Mouse (Mus musculus) urinary bladder, adult 2 months (tissue): ENCODE results near the gene Slc15a3. TPM values are rescaled to one million over a fixed set of nuclear protein-coding genes. Genes with fewer than 3 reads are reported as not detected.

Experiments
- DNase-seq: peaks from one replicate; pipeline ENCODE4 v3.0.0; 2022; ENCODE audit warnings: low spot score
- polyA plus RNA-seq: library from polyadenylated mRNA; depleted of rRNA; stranded (reverse); fragments of >200 nt; gene quantifications from 2 replicates; pipeline ENCODE4 v1.2.3, GENCODE M21; 2012

Slc15a3 gene
- polyA plus RNA-seq, 1 experiment: 0.99 TPM

DNA sequence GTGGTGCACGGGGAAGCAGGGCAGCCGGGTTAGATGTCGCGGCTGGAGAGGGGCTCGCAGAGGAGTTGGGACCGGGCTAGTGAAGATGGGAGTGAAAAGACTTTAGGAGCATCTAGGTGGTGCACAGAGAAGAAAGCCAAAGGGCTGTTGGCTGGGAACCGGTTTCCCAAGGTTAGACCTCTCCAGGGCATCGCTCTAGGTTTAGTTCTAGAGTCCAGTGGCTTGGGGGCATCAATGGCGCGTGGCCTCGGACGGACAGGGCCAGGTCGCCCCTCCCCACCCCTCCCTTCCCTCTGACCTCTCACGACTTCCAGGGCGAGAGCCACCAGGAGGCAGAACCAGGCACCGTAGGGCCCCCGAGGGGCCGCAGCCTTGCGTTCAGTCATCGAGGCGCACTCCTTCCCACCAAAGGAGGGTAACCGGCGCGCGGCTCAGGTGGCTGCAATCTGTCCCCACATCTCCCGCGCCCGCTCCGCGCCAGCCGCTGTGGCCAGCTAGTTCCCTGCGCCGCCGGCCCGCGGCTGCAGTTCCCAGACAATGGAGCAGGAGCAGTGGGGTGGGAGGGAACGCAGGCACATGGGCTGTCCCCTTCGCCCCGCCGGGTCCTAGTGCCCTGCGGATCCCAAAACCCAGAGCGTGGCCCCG, 29.8 kb downstream of the Slc15a3 start:
- peak; percentile 66 for DNase-seq

DNA sequence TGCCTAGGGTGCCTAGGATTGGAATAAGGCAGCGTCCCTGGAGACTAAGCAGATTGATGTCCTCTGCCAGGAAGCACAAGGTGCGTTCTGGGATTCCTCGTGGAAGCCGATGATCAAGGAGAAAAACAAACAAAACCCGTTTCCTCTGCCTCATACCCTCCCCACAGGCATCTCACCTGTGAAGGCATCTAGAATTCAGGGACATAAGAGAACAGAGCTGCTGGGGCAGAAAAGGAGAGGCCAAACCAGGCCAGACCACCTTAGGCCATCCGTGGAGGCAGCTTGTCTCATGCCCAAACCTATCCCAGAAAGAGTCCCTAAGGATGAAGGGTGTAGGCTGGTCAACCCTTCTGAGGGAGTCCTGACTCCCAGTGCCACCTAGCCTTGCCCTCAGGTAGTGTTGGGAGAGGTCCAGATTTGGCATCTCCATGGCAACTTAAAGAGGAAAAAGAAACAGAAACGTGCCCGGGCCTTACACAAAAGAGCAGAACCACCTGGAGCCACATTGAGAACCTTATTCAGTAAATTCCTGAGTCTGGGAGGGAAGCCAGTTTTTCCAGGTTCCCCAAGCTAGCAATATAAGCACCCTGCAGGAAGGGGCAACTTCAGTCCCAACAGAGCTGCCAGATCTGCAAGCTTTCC, 30.5 kb downstream of the Slc15a3 start, which contains the start of gene Tmem132a:
Gene Tmem132a, minus strand, starts transcription at position 55 of the 642 bp plus-strand sequence.
- DNase-seq: no peak

DNA sequence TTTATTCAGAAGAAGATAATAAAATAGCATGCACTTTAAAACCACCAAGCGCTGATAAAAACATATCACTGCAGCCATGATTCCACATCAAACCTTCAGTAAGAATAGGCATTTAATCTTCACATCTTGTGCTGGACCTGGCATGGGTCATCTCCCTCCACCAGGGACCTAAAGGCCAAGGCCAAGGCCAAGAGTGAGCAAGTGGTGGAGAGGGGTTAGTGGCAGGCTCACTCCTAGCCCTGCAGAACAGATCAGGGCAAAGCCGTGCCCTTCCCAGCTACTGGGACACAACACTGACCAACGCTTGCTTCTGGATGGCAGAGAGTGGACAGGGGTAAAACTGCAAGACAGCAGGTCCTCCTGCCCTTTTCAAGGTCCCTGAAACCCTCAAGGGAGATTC, 31.1 kb downstream of the Slc15a3 start:
- DNase-seq: no peak

DNA sequence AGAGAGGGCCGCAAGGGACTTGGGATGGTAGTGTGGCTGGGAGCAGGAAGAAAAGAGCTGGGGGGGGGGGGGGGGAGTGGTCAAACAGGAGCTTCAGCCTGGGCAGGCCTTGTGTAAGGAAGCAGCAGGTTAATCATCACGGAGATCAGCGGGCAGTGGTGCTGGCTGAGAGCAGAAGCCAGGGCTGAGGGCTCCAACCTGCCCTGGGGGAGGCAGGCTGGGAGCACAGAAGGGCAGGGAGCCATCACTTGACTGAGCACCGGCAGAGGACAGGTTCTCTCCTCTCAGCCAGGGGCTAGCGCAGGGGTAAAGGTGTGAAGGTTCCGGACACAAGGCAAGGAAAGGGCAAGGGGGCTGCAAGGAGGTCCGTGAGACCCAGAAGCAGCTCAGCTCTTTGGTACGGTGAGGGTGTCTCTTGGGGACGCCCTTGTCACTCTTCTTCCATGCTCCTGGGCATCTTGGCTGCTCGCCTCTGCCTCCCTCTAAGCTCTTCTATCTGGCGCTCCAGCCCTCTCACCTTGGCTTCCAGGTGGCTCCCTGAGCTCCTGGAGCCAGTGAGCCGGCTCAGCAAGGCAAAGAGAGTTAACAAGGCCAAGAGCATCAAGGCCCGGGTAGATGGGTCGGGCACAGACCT, 31.9 kb downstream of the Slc15a3 start:
- no peak for DNase-seq

DNA sequence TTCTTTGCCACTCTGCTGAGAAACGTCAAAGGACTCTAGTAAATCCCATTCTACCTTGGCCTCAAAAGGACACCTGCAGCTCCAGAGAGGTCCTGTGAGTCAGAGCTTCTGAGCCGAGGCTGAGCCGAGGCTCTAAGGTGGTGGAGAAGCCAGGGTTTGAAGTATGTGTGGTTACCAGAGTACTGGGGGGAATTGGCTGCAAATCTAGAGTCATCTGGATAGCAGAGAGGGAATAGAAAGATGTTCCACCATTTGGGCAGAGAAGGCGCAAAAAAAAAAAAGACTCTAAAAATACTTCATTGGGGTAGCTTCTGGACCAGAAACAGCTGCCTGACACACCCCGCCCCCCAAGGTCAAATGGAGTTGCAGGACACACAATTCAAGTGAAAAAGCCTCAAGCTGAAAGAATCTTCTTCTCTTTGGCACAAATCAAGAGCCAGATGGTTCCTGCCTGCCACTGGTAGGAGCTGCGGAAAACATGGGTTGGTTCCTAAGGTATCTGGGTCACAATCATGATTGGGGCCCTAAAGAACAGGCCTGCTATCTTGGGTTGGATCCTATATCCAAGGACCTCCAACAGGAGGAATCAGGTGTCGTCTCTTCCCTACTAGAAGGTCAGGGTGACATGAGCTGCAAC, 38.8 kb downstream of the Slc15a3 start:
- DNase-seq: no peak

DNA sequence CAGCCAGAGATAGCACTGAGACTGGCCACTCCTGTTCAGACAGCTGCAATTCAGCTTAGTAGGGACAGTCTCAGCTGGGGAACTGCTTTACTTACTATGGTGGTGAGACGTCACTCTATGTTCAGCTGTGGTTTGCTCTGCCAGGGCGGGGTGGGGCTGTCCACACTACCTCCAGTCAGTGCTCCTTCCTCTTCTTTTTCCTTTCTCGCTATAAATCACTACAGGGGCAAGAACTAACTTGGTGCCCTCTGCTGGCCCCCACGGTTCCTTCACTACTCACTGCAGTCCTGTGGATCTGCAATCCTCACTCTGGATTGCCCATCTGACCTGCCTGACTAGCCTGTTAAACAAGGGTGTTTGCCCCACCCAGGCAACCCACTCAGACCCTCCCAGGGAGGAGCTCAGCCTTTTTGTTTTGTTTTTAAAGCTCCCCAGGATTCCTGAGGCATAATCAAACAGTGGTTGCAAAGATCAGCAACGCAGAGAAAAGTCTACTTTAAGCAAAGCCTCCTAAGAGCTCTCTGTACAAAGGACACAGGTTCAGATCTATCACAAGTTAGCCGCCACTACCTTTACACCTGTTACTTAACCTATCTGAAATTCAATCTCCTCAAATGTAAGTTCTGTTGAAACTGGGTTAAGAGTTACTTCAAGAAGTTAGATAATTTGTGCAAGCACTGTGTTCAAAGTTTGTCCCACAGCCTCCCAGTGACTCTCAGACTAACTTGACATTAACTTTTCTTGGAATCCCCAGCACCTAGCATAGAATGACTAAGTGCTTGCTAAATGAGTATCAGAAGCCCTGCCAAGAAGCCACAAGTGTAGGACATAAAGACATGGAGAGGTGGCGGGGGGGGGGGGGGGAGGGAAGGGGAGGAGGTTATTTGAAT, 40.8 kb downstream of the Slc15a3 start:
- peak; percentile 46 for DNase-seq

DNA sequence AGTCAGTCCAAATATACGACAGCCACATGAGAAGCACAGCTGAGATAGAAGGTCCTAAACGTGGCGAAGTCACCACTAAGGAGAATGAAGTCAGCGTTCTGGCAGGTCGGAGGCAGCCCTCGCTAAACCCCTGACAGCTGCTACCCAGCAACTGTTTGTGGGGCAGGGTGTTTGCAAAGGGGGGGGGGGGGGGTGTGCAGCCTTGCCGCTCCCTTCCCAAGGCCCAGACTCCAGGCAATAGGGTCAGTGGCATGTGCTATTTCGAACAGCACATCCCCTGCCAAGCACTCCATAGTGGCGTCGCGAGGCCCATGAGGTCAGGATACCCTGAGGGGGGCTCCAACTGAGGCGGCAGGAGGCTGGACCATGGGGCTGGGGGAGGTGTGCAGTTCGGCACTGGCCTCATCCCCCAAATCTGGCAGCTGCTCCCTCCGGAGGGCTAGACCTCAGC, 41.5 kb downstream of the Slc15a3 start:
- peak; percentile 32 for DNase-seq

DNA sequence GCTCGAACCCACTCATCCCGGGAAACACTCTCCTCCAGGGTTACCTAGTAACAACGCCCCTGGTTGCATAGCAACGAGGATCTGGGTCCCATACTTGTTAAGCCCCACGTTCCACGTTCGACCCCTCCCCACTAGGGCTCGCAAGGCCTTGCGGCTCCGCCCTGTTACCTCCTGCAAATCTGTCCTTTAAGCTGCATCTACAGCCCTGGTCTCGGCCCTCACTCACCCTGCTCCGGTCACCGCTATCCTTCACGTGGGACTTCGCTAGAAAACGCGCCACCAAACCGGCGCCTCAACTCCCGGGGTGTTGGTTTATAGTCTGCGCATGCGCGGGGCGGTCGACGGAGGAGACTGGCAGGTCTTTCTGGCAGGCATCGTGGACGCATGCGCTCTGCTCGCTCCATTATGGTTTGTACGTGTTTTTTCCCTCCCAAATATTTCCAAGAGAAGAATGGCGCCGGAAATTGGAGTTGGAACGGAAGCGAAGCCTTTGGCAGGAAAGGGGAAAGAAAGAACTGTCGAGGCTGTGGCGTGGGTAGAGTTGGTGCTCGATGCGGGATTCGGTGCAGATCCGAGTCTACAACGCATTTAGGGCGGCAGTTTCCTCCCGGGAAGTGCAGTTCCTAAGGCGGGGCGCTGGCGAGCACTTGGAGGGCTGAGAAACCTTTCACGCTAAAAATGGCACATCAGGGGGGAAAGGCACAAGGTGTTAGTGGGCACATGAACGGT, 42.1 kb downstream of the Slc15a3 start, which contains the start of gene Tmem109:
Gene Tmem109, minus strand, starts transcription at position 576 of the 729 bp plus-strand sequence.
- DNase-seq: peak; percentile 80

DNA sequence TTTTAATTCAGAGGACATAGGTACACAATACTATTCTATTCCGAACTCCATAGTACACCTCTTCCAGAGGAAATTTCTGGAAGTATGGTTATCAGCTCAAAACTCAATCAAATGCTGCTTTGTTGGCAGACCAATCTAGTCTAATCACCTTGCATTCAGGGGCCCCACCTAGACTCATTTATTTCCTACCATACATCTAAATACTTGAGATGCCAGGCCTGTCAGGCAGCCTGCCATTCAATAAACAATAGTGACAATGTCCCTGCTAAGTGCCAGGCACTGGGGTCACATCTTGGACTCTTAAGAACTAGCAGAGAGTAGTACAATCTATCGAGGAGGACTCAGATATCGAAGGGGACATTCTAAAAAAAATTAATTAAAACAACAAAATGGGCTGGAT, 52.7 kb downstream of the Slc15a3 start:
- no peak for DNase-seq

DNA sequence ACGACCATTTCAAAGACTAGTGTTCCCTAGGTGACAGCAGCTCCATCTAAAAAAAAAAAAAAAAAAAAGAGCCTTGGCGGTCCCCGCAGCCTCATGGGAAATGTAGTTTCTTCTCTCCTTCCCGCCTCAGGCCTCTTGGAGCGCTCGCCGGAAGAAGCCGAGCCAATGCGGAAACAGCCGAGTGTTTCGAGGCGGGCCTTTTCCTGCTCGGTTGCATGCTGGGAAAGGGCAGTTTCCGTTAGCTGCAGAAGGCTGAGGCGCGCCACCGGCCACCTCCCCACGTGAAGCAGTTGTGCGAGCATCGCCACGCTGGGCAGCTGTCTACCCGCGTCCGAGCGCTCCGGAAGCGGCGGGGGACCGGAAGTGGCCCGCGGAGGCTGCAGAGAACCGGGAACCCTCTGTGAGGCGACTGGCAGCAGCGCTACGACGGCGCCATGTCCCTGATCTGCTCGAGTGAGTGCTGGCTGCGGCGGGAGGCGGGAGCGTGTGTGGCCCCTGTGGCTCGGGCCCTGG, 55.5 kb downstream of the Slc15a3 start, which contains the start of gene Prpf19:
Gene Prpf19, plus strand, starts transcription at position 216 of the 513 bp plus-strand sequence.
- peak; percentile 89 for DNase-seq

DNA sequence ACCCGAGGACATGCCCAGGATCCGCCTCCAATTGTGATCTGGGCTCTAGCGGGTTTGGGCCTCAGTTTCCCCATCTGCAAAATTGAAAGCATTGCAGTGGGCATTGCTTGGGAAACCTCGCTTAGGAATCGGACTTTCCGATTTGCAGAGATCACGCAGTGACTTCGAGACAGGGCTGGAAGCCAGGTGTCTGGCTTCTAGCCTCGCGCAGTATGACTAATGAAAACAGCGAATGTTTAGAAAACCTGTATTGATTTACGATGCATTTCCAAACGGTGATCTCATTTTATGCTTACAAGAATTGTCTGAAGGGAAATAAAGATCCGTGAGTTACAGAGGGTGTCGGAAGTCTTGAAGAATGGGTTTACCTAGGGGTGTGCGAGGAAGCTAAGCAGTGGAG, 56.2 kb downstream of the Slc15a3 start:
- DNase-seq: no peak

DNA sequence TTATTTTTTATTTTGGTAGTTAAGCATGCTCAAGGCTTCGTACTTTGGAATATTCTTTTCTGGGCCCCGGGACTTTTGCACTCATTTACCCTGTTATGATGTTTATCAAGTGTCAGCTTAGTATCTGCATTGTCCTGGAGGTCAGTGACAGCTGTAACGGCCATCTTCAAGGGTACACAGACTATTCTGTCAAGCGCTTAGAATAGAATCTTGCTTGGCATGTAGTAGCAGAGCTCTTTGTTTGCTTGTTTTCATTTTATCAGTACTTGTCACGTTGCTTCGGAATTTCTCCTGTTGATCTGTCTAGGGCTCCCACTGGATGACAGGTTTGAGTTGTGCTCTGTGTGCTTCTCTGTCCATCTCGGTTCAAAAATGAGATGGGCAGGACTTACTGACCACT, 57.3 kb downstream of the Slc15a3 start:
- DNase-seq: no peak

DNA sequence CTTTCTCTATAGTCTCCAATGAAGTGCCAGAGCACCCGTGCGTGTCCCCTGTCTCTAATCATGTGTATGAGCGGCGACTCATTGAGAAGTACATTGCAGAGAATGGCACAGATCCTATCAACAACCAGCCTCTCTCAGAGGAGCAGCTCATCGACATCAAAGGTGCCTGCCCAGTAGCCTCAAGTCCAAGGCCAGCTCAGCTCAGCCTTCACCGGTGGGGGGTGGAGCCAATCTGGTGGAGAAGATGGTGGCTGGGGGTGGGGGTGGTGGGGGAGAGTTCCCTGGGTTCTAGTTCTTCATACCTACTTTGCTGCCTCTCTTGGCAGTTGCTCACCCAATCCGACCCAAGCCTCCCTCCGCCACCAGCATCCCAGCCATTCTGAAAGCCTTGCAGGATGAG, 58.0 kb downstream of the Slc15a3 start:
- no peak for DNase-seq

DNA sequence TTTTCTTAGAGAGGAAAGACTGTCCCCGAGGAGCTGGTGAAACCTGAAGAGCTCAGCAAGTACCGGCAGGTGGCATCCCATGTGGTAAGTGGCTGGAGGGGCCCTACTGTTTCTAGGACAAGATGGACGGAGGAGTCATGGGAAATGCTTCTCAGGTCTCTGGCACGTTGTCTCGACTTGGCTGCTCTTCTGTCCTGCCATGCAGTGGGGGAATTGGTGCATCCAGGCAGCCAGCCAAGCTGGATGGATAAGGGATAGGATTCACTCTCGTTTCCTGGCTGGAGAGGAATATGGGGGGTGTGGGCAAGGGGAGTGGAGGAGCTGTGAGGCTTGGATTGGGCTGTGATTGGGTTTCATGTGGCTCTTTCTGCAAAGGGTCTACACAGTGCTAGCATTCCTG, 60.8 kb downstream of the Slc15a3 start:
- no peak for DNase-seq

DNA sequence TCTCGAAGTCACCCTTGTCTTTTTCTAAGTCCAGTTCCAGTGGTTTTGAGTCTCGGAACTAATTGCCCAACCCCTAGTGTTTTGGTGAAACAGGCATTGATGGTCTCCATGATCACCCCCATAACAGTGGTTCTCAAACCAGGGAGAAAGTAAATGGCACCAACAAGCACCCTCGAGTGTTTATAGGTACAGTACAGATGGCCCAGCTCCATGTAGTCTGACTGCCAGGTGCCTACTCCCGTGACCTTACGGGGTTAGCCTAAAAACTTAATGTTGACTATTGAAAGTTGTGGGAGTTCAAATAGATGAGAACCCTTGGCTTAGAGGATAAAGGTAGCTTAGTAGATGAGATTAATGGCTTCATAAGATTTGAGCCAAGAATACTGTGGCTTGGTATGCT, 61.5 kb downstream of the Slc15a3 start:
- no peak for DNase-seq

DNA sequence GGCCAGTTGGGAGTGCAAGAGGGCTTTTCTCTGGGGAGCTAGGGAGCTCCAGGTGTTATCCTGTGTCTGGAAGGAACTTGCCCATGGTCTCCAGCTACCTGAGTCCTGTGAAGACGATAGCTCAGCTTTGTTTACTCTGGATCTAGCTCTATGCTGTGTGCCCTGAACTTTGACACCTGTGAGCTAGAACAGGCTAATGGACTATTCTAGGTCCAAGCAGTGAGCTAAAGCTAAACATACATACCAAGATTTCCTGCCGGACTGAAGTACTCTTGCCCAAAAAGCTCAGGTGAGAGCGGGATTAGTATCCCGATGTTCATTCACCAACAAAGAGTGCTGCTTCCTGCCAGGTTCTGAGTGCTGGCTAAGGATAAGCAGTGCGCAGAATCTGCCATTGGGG, 65.0 kb downstream of the Slc15a3 start:
- DNase-seq: no peak

DNA sequence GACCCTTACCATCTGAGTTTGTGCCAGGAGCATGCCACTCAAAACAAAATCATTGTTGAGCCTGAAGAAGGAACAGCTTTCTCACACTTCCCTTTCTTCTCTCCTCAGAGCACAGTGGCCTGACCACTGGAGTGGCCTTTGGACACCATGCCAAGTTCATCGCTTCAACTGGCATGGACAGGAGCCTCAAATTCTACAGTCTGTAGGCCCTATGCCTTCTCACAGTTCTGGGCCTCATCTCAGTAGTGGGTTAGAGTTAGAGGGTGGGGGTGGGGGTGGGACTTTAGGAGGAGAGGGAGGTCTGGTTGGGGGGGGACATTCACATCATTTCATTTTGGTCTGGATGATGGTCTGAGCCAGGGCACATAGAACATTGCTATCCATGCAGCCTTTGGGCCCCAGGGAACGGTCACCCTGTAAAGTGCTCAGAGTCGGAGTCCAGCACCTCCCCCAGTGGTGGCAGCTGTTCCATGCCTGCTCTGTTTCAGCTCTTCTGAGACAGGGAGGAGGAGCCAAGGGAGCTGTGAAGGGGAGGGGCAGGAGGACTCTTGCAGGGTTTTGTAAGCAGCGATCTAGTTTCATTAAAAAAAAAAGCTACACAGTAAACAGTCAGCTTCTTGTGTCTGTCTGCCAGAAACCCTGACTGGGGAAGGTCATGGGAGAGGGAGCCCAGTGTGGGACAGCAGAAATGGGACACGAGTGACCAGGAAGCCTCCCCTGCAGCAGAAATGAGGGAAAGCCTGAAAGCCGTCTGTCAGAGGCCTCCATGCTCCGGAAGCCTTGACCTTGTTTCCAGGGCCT, 65.6 kb downstream of the Slc15a3 start:
- no peak for DNase-seq

DNA sequence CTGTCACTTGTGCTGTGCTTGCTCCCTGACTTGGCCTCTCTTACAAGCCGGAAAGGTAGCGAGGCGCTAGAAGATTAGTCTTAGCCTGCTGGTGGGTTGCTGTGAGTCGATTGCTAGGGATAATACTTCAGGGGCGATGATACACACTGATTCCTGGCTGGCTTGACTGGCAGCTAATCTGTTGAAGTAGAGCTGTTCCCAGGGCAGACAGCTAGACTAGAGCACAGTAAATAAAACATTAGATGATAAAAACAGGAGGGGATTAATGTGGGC, 66.1 kb downstream of the Slc15a3 start:
- DNase-seq: no peak

DNA sequence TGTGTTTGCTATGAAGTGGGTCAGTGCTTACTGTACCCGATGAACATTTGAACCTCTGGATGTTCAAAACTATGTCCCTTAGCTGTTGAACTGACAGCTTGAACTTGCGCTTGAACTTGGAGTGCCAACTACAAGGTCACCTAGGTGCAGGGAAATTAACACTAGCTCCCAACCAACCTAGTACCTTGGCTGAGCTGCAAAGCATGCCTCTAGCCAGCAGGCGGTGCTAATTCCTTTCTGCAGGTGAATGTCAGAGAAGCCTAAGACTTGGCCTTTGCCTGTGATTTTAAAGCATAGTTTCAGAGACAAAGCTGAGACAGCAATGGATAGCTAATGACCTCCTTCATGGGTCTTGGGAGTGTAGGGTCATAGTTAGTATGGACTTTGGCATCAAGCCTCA, 68.4 kb downstream of the Slc15a3 start:
- DNase-seq: no peak
